Mouse (Mus musculus): ENCODE data around the gene Cdkal1. TPM values are rescaled to one million over a fixed set of nuclear protein-coding genes. Genes with fewer than 3 reads are reported as not detected.

Cdkal1 gene
- total RNA-seq, 2 experiments from 2014 or later = 20.9 to 22.0 TPM

DNA sequence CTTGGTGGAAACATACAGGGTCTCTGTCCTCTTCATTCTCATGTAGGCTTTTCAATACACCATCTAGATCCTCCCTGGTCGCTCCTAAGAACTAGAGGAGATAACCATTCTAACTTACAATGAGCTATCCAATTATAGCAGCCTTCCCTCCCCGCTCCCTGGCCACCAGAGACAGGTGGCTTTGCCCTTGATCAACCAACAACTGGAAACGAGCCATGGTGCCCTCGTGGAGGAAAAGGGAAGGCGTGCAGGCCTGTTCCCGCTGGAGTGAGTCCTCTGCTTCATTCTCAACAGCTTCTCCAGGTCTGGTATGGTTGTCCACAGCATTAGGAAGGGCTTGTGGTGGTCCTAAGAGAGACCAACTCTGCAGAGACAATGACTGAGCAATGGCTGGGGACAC, 706.1 kb downstream of the Cdkal1 start:
- no peak for DNase-seq (ENCODE audit: low spot score in 2 of 2)

DNA sequence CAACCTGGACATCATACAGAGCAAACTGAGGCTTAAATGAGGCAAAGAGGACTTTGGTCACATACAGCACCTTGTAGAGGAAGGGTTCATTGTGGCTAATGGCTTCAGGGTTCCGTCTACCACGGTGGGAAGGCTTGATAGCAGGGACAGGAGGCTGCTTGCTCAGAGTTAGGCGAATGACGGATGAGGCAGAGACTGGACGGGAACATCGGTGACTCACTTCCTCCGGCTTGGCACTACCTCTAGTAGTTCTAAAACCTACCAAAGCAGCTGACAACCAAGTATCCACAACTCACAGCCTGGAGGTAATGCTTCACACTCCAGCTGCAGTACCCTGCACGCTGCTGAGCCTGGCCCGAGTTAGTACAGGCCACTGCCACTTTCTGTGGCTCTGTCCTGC, 706.9 kb downstream of the Cdkal1 start:
- DNase-seq (ENCODE audit: low spot score in 2 of 2) = no peak

Other genes with a start within 250 kb of the Cdkal1 start
- gene E2f3, start 130.4 kb upstream of the Cdkal1 start, total RNA-seq (2021) = 10 to 100 TPM in 1 of 2 experiments, 1 to 10 TPM in 1; 6.7 to 10.6 TPM